Mouse (Mus musculus) spleen, adult 2 months (tissue): ENCODE data around the gene Clk3.

Experiments
- CTCF ChIP-seq: fragments of 200-500 bp; IDR thresholded peaks from 2 replicates; pipeline ENCODE4 v1.5.1; 2011; ENCODE audit warnings: mild to moderate bottlenecking, inconsistent platforms; ENCODE audit not compliant: insufficient read depth, insufficient read length, insufficient replicate concordance; ENCODE audit errors: extremely low read depth
- POLR2A ChIP-seq: fragments of 200-500 bp; IDR thresholded peaks from 2 replicates; pipeline ENCODE4 v1.6.1; 2011; ENCODE audit warnings: low read depth, low read length, inconsistent platforms

DNA sequence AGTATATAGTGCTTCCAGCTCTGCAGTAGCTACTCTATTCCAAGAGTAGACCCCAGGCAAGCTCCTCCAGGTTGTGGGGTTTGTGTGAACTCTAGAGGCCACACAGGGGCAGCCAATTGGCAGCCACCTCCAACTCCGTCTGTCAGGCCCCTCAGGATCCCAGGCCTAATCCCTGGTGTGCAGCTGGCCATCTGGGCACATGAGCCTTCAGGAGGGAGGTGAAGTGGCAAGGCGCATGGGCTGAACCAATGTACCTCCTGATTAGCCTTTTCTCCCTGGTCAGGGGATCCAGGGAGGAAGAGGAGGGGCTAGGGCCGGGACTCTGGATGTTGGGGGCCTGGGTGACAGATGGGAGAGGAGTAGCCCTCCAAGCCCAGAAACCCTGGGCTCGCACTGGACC lies 10.1 kb upstream of the Clk3 start:
- TF ChIP-seq CTCF (no peak), POLR2A (no peak)
